Mouse (Mus musculus) mammary gland, adult 2 months (tissue): Measurements from ENCODE around the gene S1pr4. TPM values are rescaled to one million over a fixed set of nuclear protein-coding genes. Genes with fewer than 3 reads are reported as not detected.

Experiments
- polyA plus RNA-seq: library from polyadenylated mRNA; depleted of rRNA; stranded (reverse); fragments of >200 nt; gene quantifications from 2 replicates; pipeline ENCODE4 v1.2.3, GENCODE M21; 2012; ENCODE audit warnings: low replicate concordance; rRNA removed

Gene S1pr4
- polyA plus RNA-seq = 35.7 and 113 TPM in 2 replicates

DNA sequence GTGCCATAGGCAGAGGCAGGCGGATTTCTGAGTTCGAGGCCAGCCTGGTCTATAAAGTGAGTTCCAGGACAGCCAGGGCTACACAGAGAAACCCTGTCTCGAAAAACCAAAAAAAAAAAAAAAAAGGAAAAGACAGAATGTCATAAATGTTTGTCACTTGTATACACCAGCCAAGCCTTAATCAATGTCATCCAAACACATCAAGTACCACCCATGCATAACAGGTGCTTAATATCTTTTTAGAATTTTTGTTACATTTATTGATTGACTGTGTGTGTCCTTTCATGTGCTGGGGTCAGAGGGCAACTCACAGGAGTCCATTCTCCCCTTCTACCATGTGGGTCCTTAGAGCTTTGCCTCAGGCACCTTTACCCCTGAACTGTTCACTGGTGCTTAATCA is at the start of gene S1pr4:
TSS of gene S1pr4 (minus strand) at position 101 of the 400 bp plus-strand sequence.

DNA sequence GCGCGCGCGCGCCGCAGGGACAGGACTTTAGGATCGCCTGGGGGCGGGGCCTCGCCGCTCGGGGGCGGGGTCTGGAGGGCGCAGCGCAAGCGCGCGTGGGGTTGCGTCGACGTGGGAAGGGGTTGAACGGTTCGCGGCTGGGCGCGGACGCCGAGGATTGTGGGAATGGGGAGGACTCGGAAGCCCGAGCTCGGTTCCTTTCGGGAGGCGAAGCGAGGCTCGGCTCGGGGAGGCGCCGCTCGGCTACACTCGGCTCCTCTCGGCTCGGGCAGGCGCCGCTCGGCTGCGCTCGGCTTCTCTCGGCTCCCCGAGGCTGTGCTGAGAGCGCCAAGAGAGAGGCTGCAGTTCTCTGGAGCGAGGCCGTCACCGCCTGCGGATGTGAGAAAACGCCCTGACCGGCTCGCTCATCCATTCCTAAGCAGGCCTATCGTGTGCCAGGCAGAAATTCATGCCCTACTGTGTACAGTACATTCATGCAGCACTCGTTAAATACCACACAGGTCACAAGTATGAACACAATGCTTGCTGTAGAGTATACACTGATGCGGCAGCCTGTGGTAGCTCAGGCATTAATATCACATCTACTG is 45.3 kb upstream of the S1pr4 start, which contains the start of gene Gna11:
TSS of gene Gna11 (minus strand) at position 30 of the 587 bp plus-strand sequence.

DNA sequence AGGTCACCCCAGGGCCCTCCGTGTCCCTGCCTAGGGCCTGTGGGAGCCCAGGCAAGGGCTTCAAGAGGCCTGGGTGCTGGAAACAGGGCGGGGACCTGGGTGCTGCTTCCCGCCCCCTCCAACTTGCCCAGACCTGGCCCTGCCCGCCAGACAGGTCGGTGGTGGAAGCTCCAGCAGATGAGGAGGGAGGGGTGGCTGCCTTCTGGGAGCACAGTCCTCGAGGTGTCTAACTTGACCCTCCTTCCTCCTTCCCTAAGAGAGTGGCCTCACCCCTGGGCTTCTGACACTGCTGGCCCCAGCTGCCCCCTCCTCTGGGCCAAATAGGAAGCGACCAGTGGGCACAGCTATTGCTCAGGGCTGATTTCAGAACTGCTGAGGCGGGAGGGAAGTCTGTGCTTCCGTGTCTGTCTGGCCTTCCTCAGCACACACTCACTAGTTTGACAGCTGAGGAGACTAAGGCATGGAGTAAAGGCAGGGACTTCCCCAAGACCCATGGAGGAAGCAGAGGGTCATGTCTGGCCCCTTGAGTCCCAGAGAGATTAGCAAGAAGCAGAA is 24.2 kb upstream of the S1pr4 start, which contains the start of gene Gna15:
TSS of gene Gna15 (minus strand) at position 175 of the 555 bp plus-strand sequence.

DNA sequence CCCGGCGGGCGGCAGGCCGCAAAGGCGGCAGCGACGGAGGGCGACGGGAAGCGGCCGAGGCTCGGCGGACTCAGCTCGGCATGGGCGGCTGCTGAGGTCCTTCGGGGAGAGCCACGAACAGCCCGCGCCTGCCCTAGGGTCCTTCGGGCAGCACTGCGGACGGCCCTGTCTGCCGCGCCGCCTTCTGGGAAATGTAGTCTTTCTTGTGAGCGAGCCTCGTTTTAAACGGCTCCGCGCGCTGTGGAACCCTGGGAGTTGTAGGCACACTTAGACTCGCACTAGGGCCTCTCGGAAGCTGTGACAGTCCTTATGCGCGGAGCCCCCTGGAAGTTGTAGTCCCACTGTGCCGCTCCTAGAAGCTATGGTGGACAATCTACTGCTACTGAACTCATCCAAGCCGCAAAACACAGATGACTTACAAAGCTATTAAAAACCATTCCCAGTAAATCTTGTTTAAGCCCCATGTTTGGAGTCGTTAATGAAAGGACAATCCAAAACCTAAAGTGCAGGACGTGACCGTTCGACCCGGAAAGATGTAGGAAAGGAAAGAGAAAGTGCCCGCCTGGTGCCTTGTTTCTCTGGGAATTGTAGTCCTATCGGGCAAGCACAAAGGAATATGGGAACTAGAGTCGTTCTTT is 3.5 kb downstream of the S1pr4 start, which contains the start of gene Ncln:
TSS of gene Ncln (minus strand) at position 129 of the 638 bp plus-strand sequence.

GRCm38 (mm10) chr10:81482533-81482889 is 17.4 kb downstream of the S1pr4 start, which contains the start of gene Celf5:
Gene Celf5 (minus strand): TSS chr10:81482709.

DNA sequence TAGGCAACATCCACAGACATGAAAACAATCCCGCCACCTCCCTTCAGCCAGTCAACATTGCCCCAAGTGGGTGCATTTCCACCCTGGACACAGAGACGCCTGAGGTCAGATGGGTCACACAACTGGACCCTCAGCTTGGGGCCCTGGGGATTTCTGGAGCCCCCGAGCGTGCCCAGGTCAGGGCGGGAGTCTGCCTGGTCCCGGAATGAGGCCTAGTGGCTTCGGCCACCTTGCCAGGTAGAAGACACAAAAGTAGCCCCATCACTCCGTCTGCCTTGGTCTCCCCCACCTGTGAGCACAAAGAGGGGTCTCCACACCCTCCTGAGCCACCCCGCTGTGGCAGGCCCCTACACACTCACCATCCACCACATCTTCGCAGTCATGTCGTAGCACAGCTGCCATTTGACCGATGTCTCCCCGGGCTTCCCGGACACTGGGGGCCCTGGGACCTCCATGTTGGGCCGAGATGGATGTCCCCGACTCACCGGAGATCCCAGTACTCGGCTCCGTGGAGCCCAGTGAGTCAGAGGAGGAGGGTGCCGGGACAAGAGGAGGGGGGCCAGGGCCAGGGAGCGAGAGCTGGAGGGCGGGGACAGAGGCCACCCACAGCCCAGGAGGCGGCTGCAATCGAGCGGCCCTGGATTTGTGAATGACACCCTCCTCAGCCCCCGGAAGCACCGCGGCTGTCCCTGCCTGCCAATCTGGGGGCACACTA is 44.6 kb downstream of the S1pr4 start, which contains the start of gene Nfic:
TSS of gene Nfic (minus strand) at position 455 of the 715 bp plus-strand sequence.

Other genes starting within 250 kb of the S1pr4 start
- 6.9 and 12.2 TPM in 2 replicates for gene Matk, start 247.2 kb downstream of the S1pr4 start, polyA plus RNA-seq
- 46.1 and 120 TPM in 2 replicates for gene Mrpl54, start 233.2 kb downstream of the S1pr4 start, polyA plus RNA-seq
- 145 and 166 TPM in 2 replicates for gene Apba3, start 233.2 kb downstream of the S1pr4 start, polyA plus RNA-seq
- 12.5 and 27.1 TPM in 2 replicates for gene Tjp3, start 208.6 kb downstream of the S1pr4 start, polyA plus RNA-seq
- 84.9 and 118 TPM in 2 replicates for gene Pip5k1c, start 207.2 kb downstream of the S1pr4 start, polyA plus RNA-seq
- gene Cactin, start 179.0 kb downstream of the S1pr4 start, polyA plus RNA-seq = 19.2 and 33.9 TPM in 2 replicates
- 14.6 and 42.3 TPM in 2 replicates for gene Tbxa2r, start 171.4 kb downstream of the S1pr4 start, polyA plus RNA-seq
- gene Gipc3, start 156.9 kb downstream of the S1pr4 start, polyA plus RNA-seq = 1.7 and 2.7 TPM in 2 replicates
- gene Hmg20b, start 149.7 kb downstream of the S1pr4 start, polyA plus RNA-seq = 70.7 and 162 TPM in 2 replicates
- 37.3 and 90.2 TPM in 2 replicates for gene Mfsd12, start 142.6 kb downstream of the S1pr4 start, polyA plus RNA-seq
- 2.6 and 5.7 TPM in 2 replicates for gene 4930404N11Rik, start 134.3 kb downstream of the S1pr4 start, polyA plus RNA-seq
- gene Fzr1, start 121.6 kb downstream of the S1pr4 start, polyA plus RNA-seq = 84.0 and 94.3 TPM in 2 replicates
- gene Dohh, start 115.7 kb downstream of the S1pr4 start, polyA plus RNA-seq = 66.9 and 127 TPM in 2 replicates
- gene Gm48551, start 115.7 kb downstream of the S1pr4 start, polyA plus RNA-seq = 3.2 and 4.8 TPM in 2 replicates
- 2.1 and 6.3 TPM in 2 replicates for gene Gm48552, start 111.1 kb downstream of the S1pr4 start, polyA plus RNA-seq
- 10.4 and 14.3 TPM in 2 replicates for gene Smim24, start 107.1 kb downstream of the S1pr4 start, polyA plus RNA-seq
- 88.5 and 97.0 TPM in 2 replicates for gene Nfic, start 44.5 kb downstream of the S1pr4 start, polyA plus RNA-seq
- 1.4 and 1.9 TPM in 2 replicates for gene Celf5, start 17.4 kb downstream of the S1pr4 start, polyA plus RNA-seq
- gene Ncln, start 3.7 kb downstream of the S1pr4 start, polyA plus RNA-seq = 236 and 320 TPM in 2 replicates
- gene Gna15, start 24.1 kb upstream of the S1pr4 start, polyA plus RNA-seq = 9.0 and 15.1 TPM in 2 replicates
- 97.4 and 105 TPM in 2 replicates for gene Gna11, start 45.1 kb upstream of the S1pr4 start, polyA plus RNA-seq
- 1,888 and 2,130 TPM in 2 replicates for gene Aes, start 59.4 kb upstream of the S1pr4 start, polyA plus RNA-seq
- gene Tle2, start 74.4 kb upstream of the S1pr4 start, polyA plus RNA-seq = 72.2 and 90.1 TPM in 2 replicates
- 21.3 and 22.7 TPM in 2 replicates for gene Tle6, start 100.9 kb upstream of the S1pr4 start, polyA plus RNA-seq
- 1.1 and 2.0 TPM in 2 replicates for gene BC025920, start 106.1 kb upstream of the S1pr4 start, polyA plus RNA-seq
- 32.5 and 57.4 TPM in 2 replicates for gene Sirt6, start 127.7 kb upstream of the S1pr4 start, polyA plus RNA-seq
- 44.5 and 55.5 TPM in 2 replicates for gene Ankrd24, start 128.4 kb upstream of the S1pr4 start, polyA plus RNA-seq
- 0.17 and 0.60 TPM in 2 replicates for gene Gm10778, start 148.9 kb upstream of the S1pr4 start, polyA plus RNA-seq
- gene Zfp433, start 204.7 kb upstream of the S1pr4 start, polyA plus RNA-seq = 0.29 TPM in 1 of 2 replicates, not detected in the other